Mouse (Mus musculus): ENCODE data around the gene Morc2b. TPM values are rescaled to one million over a fixed set of nuclear protein-coding genes. Genes with fewer than 3 reads are reported as not detected.

Gene Morc2b
- polyA plus RNA-seq, 1 experiment from 2014 or later, result 0.08 TPM

Other genes starting within 250 kb of the Morc2b start
- 6.7 TPM in 2 replicates for gene Zfp870, start 248.0 kb downstream of the Morc2b start, polyA plus RNA-seq (2015; fragmentation: Nextera tagmentation; extraction: Ambion mirVana)
- gene Cyp4f14, start 222.3 kb downstream of the Morc2b start, polyA plus RNA-seq (2015; fragmentation: Nextera tagmentation; extraction: Ambion mirVana), result 0.96 TPM in 1 of 2 replicates, not detected in the other
- 9.5 and 11.3 TPM in 2 replicates for gene Cyp4f13, start 192.3 kb downstream of the Morc2b start, polyA plus RNA-seq (2015; fragmentation: Nextera tagmentation; extraction: Ambion mirVana)
- 6.6 and 6.7 TPM in 2 replicates for gene Zfp472, start 173.9 kb downstream of the Morc2b start, polyA plus RNA-seq (2015; fragmentation: Nextera tagmentation; extraction: Ambion mirVana)
- gene Zfp952, start 146.6 kb downstream of the Morc2b start, polyA plus RNA-seq (2015; fragmentation: Nextera tagmentation; extraction: Ambion mirVana), result 7.9 and 8.2 TPM in 2 replicates
- gene Zfp763, start 106.3 kb downstream of the Morc2b start, polyA plus RNA-seq (2015; fragmentation: Nextera tagmentation; extraction: Ambion mirVana), result 5.8 and 6.8 TPM in 2 replicates
- gene 4921501E09Rik, start 71.6 kb downstream of the Morc2b start, polyA plus RNA-seq (2015; fragmentation: Nextera tagmentation; extraction: Ambion mirVana), result not detected in 2 replicates
- 4.4 and 5.6 TPM in 2 replicates for gene Zfp563, start 50.4 kb downstream of the Morc2b start, polyA plus RNA-seq (2015; fragmentation: Nextera tagmentation; extraction: Ambion mirVana)
- not detected in 2 replicates for gene Olfr55, start 28.8 kb upstream of the Morc2b start, polyA plus RNA-seq (2015; fragmentation: Nextera tagmentation; extraction: Ambion mirVana)
- gene Olfr239, start 51.6 kb upstream of the Morc2b start, polyA plus RNA-seq (2015; fragmentation: Nextera tagmentation; extraction: Ambion mirVana), result 0.05 TPM in 1 of 2 replicates, not detected in the other
- 0.03 TPM in 1 of 2 replicates, not detected in the other for gene Olfr1564, start 82.0 kb upstream of the Morc2b start, polyA plus RNA-seq (2015; fragmentation: Nextera tagmentation; extraction: Ambion mirVana)
- gene Zfp955a, start 115.5 kb upstream of the Morc2b start, polyA plus RNA-seq (2015; fragmentation: Nextera tagmentation; extraction: Ambion mirVana), result 16.0 and 17.4 TPM in 2 replicates
- gene Olfr63, start 125.0 kb upstream of the Morc2b start, polyA plus RNA-seq (2015; fragmentation: Nextera tagmentation; extraction: Ambion mirVana), result 0.04 TPM in 1 of 2 replicates, not detected in the other
- gene Zfp955b, start 149.9 kb upstream of the Morc2b start, polyA plus RNA-seq (2015; fragmentation: Nextera tagmentation; extraction: Ambion mirVana), result 10.3 TPM in 2 replicates
- 6.3 and 6.5 TPM in 2 replicates for gene Zfp81, start 219.2 kb upstream of the Morc2b start, polyA plus RNA-seq (2015; fragmentation: Nextera tagmentation; extraction: Ambion mirVana)